Comparison of ENCODE assay signal across 9 mouse cellular contexts in the genomic region with DNA sequence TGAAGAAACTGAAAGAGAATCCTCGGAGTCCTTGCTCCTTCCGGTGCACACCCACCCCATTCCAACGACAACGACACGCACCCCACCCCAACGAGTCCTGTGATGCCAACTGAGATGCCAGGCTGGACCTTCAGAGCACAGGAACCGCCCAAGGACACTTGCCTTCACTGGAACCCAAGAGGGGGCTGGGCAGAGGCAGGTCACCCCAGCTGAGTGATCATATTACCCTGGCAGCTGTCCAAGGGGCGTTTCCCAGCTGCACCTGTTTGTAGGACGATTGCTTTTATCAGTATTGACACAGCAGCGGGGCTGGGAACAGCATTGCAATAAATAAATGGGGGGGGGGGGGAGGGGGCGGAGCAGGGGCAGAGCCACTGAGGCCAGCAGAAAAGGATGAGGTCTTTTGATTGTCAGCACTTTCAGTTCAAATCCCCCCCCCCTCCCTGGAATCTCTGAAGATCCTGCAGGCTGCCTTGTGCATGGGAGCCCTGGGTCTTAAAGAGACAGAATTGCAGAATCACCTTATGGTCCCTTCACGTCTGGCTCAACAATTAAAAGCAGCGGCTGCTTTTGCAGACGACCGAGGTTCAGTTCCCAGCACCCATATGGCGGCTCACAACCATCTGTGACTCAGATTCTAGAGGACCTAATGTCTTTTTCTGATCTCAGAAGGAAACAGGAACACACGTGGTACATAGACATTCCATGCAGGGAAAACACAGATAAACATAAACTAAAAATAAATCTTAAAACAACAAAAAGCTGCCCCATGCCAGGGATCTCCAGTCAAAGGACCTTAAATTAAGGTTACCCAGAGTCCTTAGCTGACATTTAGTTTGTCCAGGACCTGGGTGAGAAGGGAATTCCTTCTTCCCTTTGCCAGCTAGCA. TPM values are rescaled to one million over a fixed set of nuclear protein-coding genes. Genes with fewer than 3 reads are reported as not detected.
DNase-seq lines count a peak whose midpoint lies in the region; ATAC-seq and TF ChIP-seq lines count a peak whose summit lies in the region.
"Had no signal": no experiment of that assay in that cellular context is flagged by ENCODE, and none has a peak within 500 bp of the region (broad histone marks: within the 10 kb centered on the region; RNA-seq: fewer than 3 reads in every experiment).

No protein-coding gene starts in this region.

- intact Hi-C loops in gastrocnemius, adult 2 months (cut with DNase I): no loop called here

- 17% methylated on average over 17 of the region's 17 CpGs for WGBS in liver, embryonic 12.5 days (ENCODE audit: insufficient replicate concordance)
- WGBS in neural tube, embryonic 12.5 days: 11% methylated on average over 17 of the region's 17 CpGs

- peak; percentile 76 for ATAC-seq in liver, embryonic 12.5 days
- no peak for ATAC-seq in neural tube, embryonic 12.5 days (ENCODE audit: low FRiP score, low read depth)
- ATAC-seq: Patski had no signal

- H3K4me1 ChIP-seq in liver, embryonic 12.5 days: peaks cover 99% of the 10 kb centered on the region
- H3K4me1 ChIP-seq in neural tube, embryonic 12.5 days: peaks cover 25% of the 10 kb centered on the region

- H3K4me2 ChIP-seq in liver, embryonic 12.5 days: peak overlapping the region; percentile 69
- peak overlapping the region; percentile 36 for H3K4me2 ChIP-seq in neural tube, embryonic 12.5 days (replicated peaks)

- peak; percentile 26 to 35 for DNase-seq in frontal cortex, postnatal 10 days (ENCODE audit: low spot score in 2 of 2)
- DNase-seq in frontal cortex, adult 2 months (ENCODE audit: extremely low spot score in 1 of 2, low spot score in 1 of 2): no peak
- peak; percentile 20 for DNase-seq in brain, adult 2 months (ENCODE audit: low read depth, low spot score)
- peak; percentile 83 for DNase-seq in gastrocnemius, adult 2 months
- DNase-seq in induced T-regulatory cell, adult 2 months (ENCODE audit: low read depth): peak; percentile 88
- DNase-seq in urinary bladder, postnatal 25 days (ENCODE audit: low spot score): peak; percentile 68

- no peaks in the 10 kb centered on the region for H3K36me3 ChIP-seq in liver, embryonic 12.5 days
- H3K36me3 ChIP-seq in neural tube, embryonic 12.5 days: no peaks in the 10 kb centered on the region

- H3K27ac ChIP-seq in gastrocnemius, adult 2 months: peak overlapping the region; percentile 87
- peak overlapping the region; percentile 99 for H3K27ac ChIP-seq in liver, embryonic 12.5 days
- no peak overlapping the region for H3K27ac ChIP-seq in neural tube, embryonic 12.5 days

- peak overlapping the region; percentile 85 for H3K9ac ChIP-seq in liver, embryonic 12.5 days
- H3K9ac ChIP-seq in neural tube, embryonic 12.5 days: no peak overlapping the region

- no peaks in the 10 kb centered on the region for H3K27me3 ChIP-seq in liver, embryonic 12.5 days (replicated peaks)
- H3K27me3 ChIP-seq in neural tube, embryonic 12.5 days (replicated peaks): no peaks in the 10 kb centered on the region
- H3K27me3 ChIP-seq: Patski had no signal

- peak overlapping the region; percentile 43 for H3K4me3 ChIP-seq in gastrocnemius, adult 2 months
- H3K4me3 ChIP-seq in liver, embryonic 12.5 days: peak overlapping the region; percentile 66
- H3K4me3 ChIP-seq in neural tube, embryonic 12.5 days: no peak overlapping the region

- TF ChIP-seq CTCF in gastrocnemius, adult 2 months (IDR thresholded peaks at IDR 0.05): no peak

- H3K9me3 ChIP-seq in liver, embryonic 12.5 days (replicated peaks): no peaks in the 10 kb centered on the region
- H3K9me3 ChIP-seq in neural tube, embryonic 12.5 days: no peaks in the 10 kb centered on the region

RNA-seq across cellular contexts. Expression of a gene that starts 52.0 kb away (rescaled TPM):
- polyA plus RNA-seq in frontal cortex, adult 2 months (2012; rRNA removed): 3.2 and 3.7 TPM in 2 replicates
- 10 to 100 TPM; 13.8 to 35.2 TPM for total RNA-seq in gastrocnemius, adult 2 months (2021)
- 112 and 114 TPM in 2 replicates for polyA plus RNA-seq in liver, embryonic 12.5 days (2016; fragmentation: Nextera tagmentation; extraction: Ambion mirVana)
- polyA plus RNA-seq in neural tube, embryonic 12.5 days (2016; fragmentation: Nextera tagmentation; extraction: Ambion mirVana): 20.3 and 21.2 TPM in 2 replicates

Comparison
In these comparisons a context has a peak if more than half of its experiments do, and no peak if none do; other contexts are left out.
1. DNase-seq: peak in frontal cortex, postnatal 10 days (2 of 2), brain, adult 2 months (single experiment), gastrocnemius, adult 2 months (single experiment), induced T-regulatory cell, adult 2 months (single experiment) and urinary bladder, postnatal 25 days (single experiment); none in frontal cortex, adult 2 months (0 of 2).